Mouse (Mus musculus): ENCODE data around the gene Tirap. TPM values are rescaled to one million over a fixed set of nuclear protein-coding genes. Genes with fewer than 3 reads are reported as not detected.

The Tirap gene
- total and polyA plus RNA-seq, 2 experiments = 12.3 to 24.2 TPM

GRCm38 (mm10) chr9:35186430-35186829 is 13.7 kb downstream of the Tirap start:
- TF ChIP-seq POLR2A (IDR thresholded peaks at IDR 0.05; ENCODE audit: extremely low read depth, insufficient read depth, low read length) = no peak
- no peaks in the 10 kb centered on the region for H3K79me2 ChIP-seq (ENCODE audit: control insufficient read depth, insufficient read depth, low read length)
- no peak overlapping the region for H3K27ac ChIP-seq (replicated peaks; ENCODE audit: insufficient read depth, low read depth, low read length)
- 84% methylated on average over 4 of the region's 4 CpGs for WGBS
- peaks cover 33% of the 10 kb centered on the region for H3K36me3 ChIP-seq (ENCODE audit: control insufficient read depth, insufficient read depth, low read length)
- H3K4me3 ChIP-seq (ENCODE audit: insufficient read depth, low read depth, low read length) = no peak overlapping the region
- no peaks in the 10 kb centered on the region for H3K27me3 ChIP-seq (ENCODE audit: control insufficient read depth, insufficient read depth, low read length)
- H3K4me1 ChIP-seq (ENCODE audit: control insufficient read depth, insufficient read depth, low read length) = no peaks in the 10 kb centered on the region
- no peak for DNase-seq (ENCODE audit: extremely low read depth, low read depth, low spot score)
- H3K9ac ChIP-seq (ENCODE audit: low read depth, low read length) = no peak overlapping the region

GRCm38 (mm10) chr9:35183359-35183758 is 16.7 kb downstream of the Tirap start:
- H3K36me3 ChIP-seq (ENCODE audit: control insufficient read depth, insufficient read depth, low read length) = peaks cover 15% of the 10 kb centered on the region
- DNase-seq (ENCODE audit: extremely low read depth, low read depth, low spot score) = no peak
- WGBS = 77% methylated on average over 5 of the region's 5 CpGs
- no peaks in the 10 kb centered on the region for H3K79me2 ChIP-seq (ENCODE audit: control insufficient read depth, insufficient read depth, low read length)
- H3K27ac ChIP-seq (replicated peaks; ENCODE audit: insufficient read depth, low read depth, low read length) = no peak overlapping the region
- no peaks in the 10 kb centered on the region for H3K27me3 ChIP-seq (ENCODE audit: control insufficient read depth, insufficient read depth, low read length)
- no peaks in the 10 kb centered on the region for H3K4me1 ChIP-seq (ENCODE audit: control insufficient read depth, insufficient read depth, low read length)
- no peak overlapping the region for H3K4me3 ChIP-seq (ENCODE audit: insufficient read depth, low read depth, low read length)
- no peak overlapping the region for H3K9ac ChIP-seq (ENCODE audit: low read depth, low read length)
- TF ChIP-seq CTCF (IDR thresholded peaks at IDR 0.05; ENCODE audit: low read depth, low read length) = no peak
- no peak for TF ChIP-seq POLR2A (IDR thresholded peaks at IDR 0.05; ENCODE audit: extremely low read depth, insufficient read depth, low read length)

GRCm38 (mm10) chr9:35182832-35183231 is 17.3 kb downstream of the Tirap start:
- Histone ChIP-seq H3K79me2 (ENCODE audit: control insufficient read depth, insufficient read depth, low read length) (no peaks in the 10 kb centered on the region), H3K36me3 (ENCODE audit: control insufficient read depth, insufficient read depth, low read length) (peaks cover 11% of the 10 kb centered on the region), H3K9ac (ENCODE audit: low read depth, low read length) (no peak overlapping the region), H3K4me3 (ENCODE audit: insufficient read depth, low read depth, low read length) (no peak overlapping the region), H3K27me3 (ENCODE audit: control insufficient read depth, insufficient read depth, low read length) (no peaks in the 10 kb centered on the region), H3K4me1 (ENCODE audit: control insufficient read depth, insufficient read depth, low read length) (no peaks in the 10 kb centered on the region), H3K27ac (replicated peaks; ENCODE audit: insufficient read depth, low read depth, low read length) (no peak overlapping the region)
- 73% methylated on average over 2 of the region's 2 CpGs for WGBS
- DNase-seq (ENCODE audit: extremely low read depth, low read depth, low spot score) = no peak
- TF ChIP-seq CTCF (IDR thresholded peaks at IDR 0.05; ENCODE audit: low read depth, low read length) = no peak
- no peak for TF ChIP-seq POLR2A (IDR thresholded peaks at IDR 0.05; ENCODE audit: extremely low read depth, insufficient read depth, low read length)

GRCm38 (mm10) chr9:35176124-35176659 is 23.9 kb downstream of the Tirap start:
- no peak for DNase-seq (ENCODE audit: extremely low read depth, low read depth, low spot score)
- Histone ChIP-seq H3K4me3 (ENCODE audit: insufficient read depth, low read depth, low read length) (peak overlapping the region; percentile 71), H3K79me2 (ENCODE audit: control insufficient read depth, insufficient read depth, low read length) (no peaks in the 10 kb centered on the region), H3K9ac (ENCODE audit: low read depth, low read length) (peak overlapping the region; percentile 57), H3K27me3 (ENCODE audit: control insufficient read depth, insufficient read depth, low read length) (no peaks in the 10 kb centered on the region), H3K36me3 (ENCODE audit: control insufficient read depth, insufficient read depth, low read length) (no peaks in the 10 kb centered on the region), H3K4me1 (ENCODE audit: control insufficient read depth, insufficient read depth, low read length) (peaks cover 3% of the 10 kb centered on the region), H3K27ac (replicated peaks; ENCODE audit: insufficient read depth, low read depth, low read length) (no peak overlapping the region)
- TF ChIP-seq CTCF (IDR thresholded peaks at IDR 0.05; ENCODE audit: low read depth, low read length) (no peak), POLR2A (IDR thresholded peaks at IDR 0.05; ENCODE audit: extremely low read depth, insufficient read depth, low read length) (no peak)
- 37% methylated on average over 14 of the region's 14 CpGs for WGBS

- Histone ChIP-seq H3K9ac (ENCODE audit: low read depth, low read length) (peak within 1 kb of the TSS; percentile 75), H3K4me3 (ENCODE audit: insufficient read depth, low read depth, low read length) (peak within 1 kb of the TSS; percentile 71), H3K27ac (replicated peaks; ENCODE audit: insufficient read depth, low read depth, low read length) (peak within 1 kb of the TSS; percentile 82), H3K27me3 (ENCODE audit: control insufficient read depth, insufficient read depth, low read length) (no peaks in the 10 kb centered on the region), H3K79me2 (ENCODE audit: control insufficient read depth, insufficient read depth, low read length) (no peaks in the 10 kb centered on the region), H3K4me1 (ENCODE audit: control insufficient read depth, insufficient read depth, low read length) (peaks cover 3% of the 10 kb centered on the region), H3K36me3 (ENCODE audit: control insufficient read depth, insufficient read depth, low read length) (peaks cover 4% of the 10 kb centered on the region)
- TF ChIP-seq POLR2A (IDR thresholded peaks at IDR 0.05; ENCODE audit: extremely low read depth, insufficient read depth, low read length) (peak; percentile 63), CTCF (IDR thresholded peaks at IDR 0.05; ENCODE audit: low read depth, low read length) (0 out of 2 replicates have a peak, but pooled peaks have one; percentile 27)
- peak; percentile 93 for DNase-seq (ENCODE audit: extremely low read depth, low read depth, low spot score)
- under 1% methylated on average over 38 of the region's 38 CpGs for WGBS
Measured at GRCm38 (mm10) chr9:35175251-35176123, 24.6 kb downstream of the Tirap start, which contains the start of gene Dcps. Gene Dcps, minus strand, starts transcription at chr9:35176061.

GRCm38 (mm10) chr9:35173331-35173730 is 26.8 kb downstream of the Tirap start:
- Histone ChIP-seq H3K36me3 (ENCODE audit: control insufficient read depth, insufficient read depth, low read length) (peaks cover 6% of the 10 kb centered on the region), H3K4me3 (ENCODE audit: insufficient read depth, low read depth, low read length) (no peak overlapping the region), H3K9ac (ENCODE audit: low read depth, low read length) (no peak overlapping the region), H3K27me3 (ENCODE audit: control insufficient read depth, insufficient read depth, low read length) (no peaks in the 10 kb centered on the region), H3K27ac (replicated peaks; ENCODE audit: insufficient read depth, low read depth, low read length) (no peak overlapping the region), H3K79me2 (ENCODE audit: control insufficient read depth, insufficient read depth, low read length) (no peaks in the 10 kb centered on the region), H3K4me1 (ENCODE audit: control insufficient read depth, insufficient read depth, low read length) (peaks cover 10% of the 10 kb centered on the region)
- 87% methylated on average over 1 of the region's 1 CpGs for WGBS
- TF ChIP-seq POLR2A (IDR thresholded peaks at IDR 0.05; ENCODE audit: extremely low read depth, insufficient read depth, low read length) (no peak), CTCF (IDR thresholded peaks at IDR 0.05; ENCODE audit: low read depth, low read length) (no peak)
- no peak for DNase-seq (ENCODE audit: extremely low read depth, low read depth, low spot score)

Data from liver, adult 2 months (tissue).